Mouse (Mus musculus) frontal cortex, postnatal 10 days (tissue): ENCODE measurements around the gene Prex1.

ENCODE experiments used
- DNase-seq, 2 experiments: peaks; one replicate each; pipeline ENCODE4 v3.0.0; 2022; ENCODE audit warnings: low spot score in 2 of 2, mixed read lengths in 1 of 2

Prex1 gene

GRCm38 (mm10) chr2:166517392-166518174, 196.0 kb downstream of the Prex1 start:
- peak in 1 of 2 experiments; percentile 38 for DNase-seq

- no peak for DNase-seq
These were observed 196.7 kb downstream of the Prex1 start for GRCm38 (mm10) chr2:166516818-166517353.
